Mouse (Mus musculus): ENCODE data around the gene Rex2.
"Not testable (repeated sequence)": the region's sequence is repeated elsewhere in the genome, so short reads cannot be mapped to it uniquely, and the experiment has no call there.

Gene Rex2

GRCm38 (mm10) chr4:147021550-147021949, at the start of gene Rex2:
Gene Rex2, plus strand, starts transcription at chr4:147021850.
- DNase-seq: not testable (repeated sequence)

DNA sequence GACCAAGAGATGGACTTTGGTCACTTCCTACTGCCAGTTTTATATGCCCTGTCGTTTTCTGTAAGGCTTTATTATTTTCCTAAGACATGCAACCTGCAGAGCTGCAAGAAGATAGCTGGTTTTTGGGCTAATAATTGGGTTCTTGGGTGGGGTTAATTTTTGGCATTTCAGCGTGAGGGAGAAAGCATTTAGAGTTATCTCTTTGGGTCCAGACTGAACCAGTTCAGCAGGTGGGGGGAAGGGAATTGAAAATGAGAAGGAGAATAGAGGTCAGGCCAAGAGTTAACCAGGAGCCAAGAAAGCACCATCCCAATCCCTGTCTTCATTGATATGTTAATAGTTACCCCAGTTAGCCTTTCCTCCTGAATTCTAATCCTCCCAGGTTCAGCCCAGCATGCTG, 45.1 kb upstream of the Rex2 start:
- not testable (repeated sequence) for DNase-seq

- not testable (repeated sequence) for DNase-seq
Observed at GRCm38 (mm10) chr4:147018400-147018799, 3.2 kb upstream of the Rex2 start.

DNA sequence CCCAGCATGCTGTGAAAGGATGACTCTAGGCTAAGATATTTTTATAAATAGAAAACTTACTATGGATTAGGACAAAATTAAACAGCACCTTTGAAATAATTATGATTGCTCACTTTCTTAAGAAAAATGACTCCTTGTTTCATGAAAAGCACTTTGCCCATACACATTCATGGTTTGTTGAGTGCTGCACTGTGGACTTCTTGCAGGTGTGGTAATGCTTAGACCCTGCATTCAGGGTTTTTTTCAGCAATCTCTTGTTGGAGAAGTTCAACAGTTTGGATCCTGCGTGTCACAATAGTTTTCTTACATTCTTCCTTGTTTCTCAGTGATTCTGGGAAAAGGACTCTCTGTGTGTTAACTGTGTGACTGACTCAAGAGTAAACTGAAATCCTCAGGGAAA, 4.7 kb downstream of the Rex2 start:
- DNase-seq: not testable (repeated sequence)

- not testable (repeated sequence) for DNase-seq
Observed at GRCm38 (mm10) chr4:147031308-147032036, 9.8 kb downstream of the Rex2 start.

GRCm38 (mm10) chr4:147063768-147064167, 42.1 kb downstream of the Rex2 start:
- not testable (repeated sequence) for DNase-seq

- DNase-seq: not testable (repeated sequence)
Observed at GRCm38 (mm10) chr4:147065861-147066260, 44.2 kb downstream of the Rex2 start.

GRCm38 (mm10) chr4:147066380-147066779, 44.7 kb downstream of the Rex2 start:
- DNase-seq: not testable (repeated sequence)

GRCm38 (mm10) chr4:147095641-147096040, 74.0 kb downstream of the Rex2 start:
- DNase-seq: not testable (repeated sequence)

GRCm38 (mm10) chr4:147101666-147102626, 80.3 kb downstream of the Rex2 start:
- peak; percentile 8 for DNase-seq

DNA sequence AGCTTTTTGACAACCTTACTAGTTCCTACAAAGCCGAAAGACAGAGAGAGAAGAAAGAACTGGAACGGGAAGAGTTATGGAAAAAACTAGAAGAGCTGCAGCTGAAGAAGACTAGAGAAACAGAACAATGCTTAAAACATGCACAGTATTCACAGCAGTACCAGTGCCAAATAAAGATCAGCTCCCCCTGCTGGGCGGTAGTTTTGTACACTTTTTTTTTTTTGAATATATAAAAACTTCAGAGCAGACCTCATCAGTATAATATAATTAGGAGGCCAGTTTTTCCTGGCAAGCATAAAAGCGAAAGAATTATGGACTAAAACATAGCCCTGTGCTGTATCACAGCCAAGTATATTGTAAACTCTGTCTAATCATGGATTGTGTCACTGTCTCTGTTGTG, 82.2 kb downstream of the Rex2 start:
- DNase-seq: not testable (repeated sequence)

Measured in liver (tissue).